Mouse (Mus musculus): ENCODE results near the gene Runx3.

Gene Runx3

GRCm38 (mm10) chr4:135151111-135151987 is 30.9 kb downstream of the Runx3 start:
- DNase-seq: no peak

- peak; percentile 95 for DNase-seq
These were observed 31.6 kb downstream of the Runx3 start for GRCm38 (mm10) chr4:135151988-135152594.

GRCm38 (mm10) chr4:135152834-135153259 is 32.4 kb downstream of the Runx3 start:
- peak; percentile 95 for DNase-seq

GRCm38 (mm10) chr4:135153260-135154088 is 33.0 kb downstream of the Runx3 start:
- no peak for DNase-seq

- no peak for DNase-seq
These were observed 33.9 kb downstream of the Runx3 start for GRCm38 (mm10) chr4:135154089-135154949.

GRCm38 (mm10) chr4:135155106-135155800 is 34.8 kb downstream of the Runx3 start:
- no peak for DNase-seq

GRCm38 (mm10) chr4:135155805-135156469 is 35.5 kb downstream of the Runx3 start:
- no peak for DNase-seq

- no peak for DNase-seq
These were observed 36.1 kb downstream of the Runx3 start for GRCm38 (mm10) chr4:135156531-135156930.

- no peak for DNase-seq
These were observed 36.9 kb downstream of the Runx3 start for GRCm38 (mm10) chr4:135157329-135157728.

- no peak for DNase-seq
These were observed 38.4 kb downstream of the Runx3 start for GRCm38 (mm10) chr4:135158724-135159409.

GRCm38 (mm10) chr4:135159663-135160062 is 39.2 kb downstream of the Runx3 start:
- no peak for DNase-seq

- DNase-seq: no peak
These were observed 39.7 kb downstream of the Runx3 start for GRCm38 (mm10) chr4:135160168-135160567.

- no peak for DNase-seq
These were observed 41.0 kb downstream of the Runx3 start for GRCm38 (mm10) chr4:135161441-135161840.

- no peak for DNase-seq
These were observed 45.3 kb downstream of the Runx3 start for GRCm38 (mm10) chr4:135165761-135166160.

GRCm38 (mm10) chr4:135166413-135167225 is 46.2 kb downstream of the Runx3 start:
- DNase-seq: no peak

GRCm38 (mm10) chr4:135167816-135168527 is 47.5 kb downstream of the Runx3 start:
- no peak for DNase-seq

- DNase-seq: no peak
These were observed 48.6 kb downstream of the Runx3 start for GRCm38 (mm10) chr4:135169096-135169495.

- no peak for DNase-seq
These were observed 49.0 kb downstream of the Runx3 start for GRCm38 (mm10) chr4:135169501-135169900.

Measured in heart, adult 11 months (tissue).